Mouse (Mus musculus) intestine, postnatal 0 days (tissue): ENCODE measurements around the gene Nr2c2ap. TPM values are rescaled to one million over a fixed set of nuclear protein-coding genes. Genes with fewer than 3 reads are reported as not detected.

ENCODE experiments used
- ATAC-seq: fragments of 200-750 bp; cut with Nextera tagmentation; 2 replicates; pipeline ENCODE4 v1.8.0; 2017; ENCODE audit warnings: mild to moderate bottlenecking, moderate TSS enrichment, moderate library complexity
- H3K27ac ChIP-seq: fragments of 300-500 bp; sonication (generic); 2 replicates; pipeline ENCODE4 v1.5.1; 2014; ENCODE audit warnings: mild to moderate bottlenecking, low read depth, low read length, moderate library complexity
- H3K27me3 ChIP-seq: fragments of 300-500 bp; sonication (generic); replicated peaks from 2 replicates; pipeline ENCODE4 v1.6.1; 2014; ENCODE audit warnings: low read length, mixed read lengths; ENCODE audit not compliant: control insufficient read depth, insufficient read depth
- H3K36me3 ChIP-seq: fragments of 300-500 bp; sonication (generic); 2 replicates; pipeline ENCODE4 v1.6.1; 2014; ENCODE audit warnings: mild to moderate bottlenecking, moderate library complexity; ENCODE audit not compliant: control insufficient read depth, insufficient read depth
- H3K4me1 ChIP-seq: fragments of 300-500 bp; sonication (generic); replicated peaks from 2 replicates; pipeline ENCODE4 v1.6.1; 2014; ENCODE audit warnings: antibody characterized with exemption, low read length, mixed read lengths; ENCODE audit not compliant: control insufficient read depth, insufficient read depth
- H3K4me2 ChIP-seq: fragments of 300-500 bp; sonication (generic); replicated peaks from 2 replicates; pipeline ENCODE4 v1.6.1; 2014; ENCODE audit warnings: low read depth, mild to moderate bottlenecking, moderate library complexity
- H3K4me3 ChIP-seq: fragments of 300-500 bp; sonication (generic); 2 replicates; pipeline ENCODE4 v1.5.1; 2014; ENCODE audit warnings: low read depth, low read length
- H3K9ac ChIP-seq: fragments of 300-500 bp; sonication (generic); 2 replicates; pipeline ENCODE4 v1.6.1; 2014; ENCODE audit warnings: mild to moderate bottlenecking, low read depth, low read length
- H3K9me3 ChIP-seq: fragments of 300-500 bp; sonication (generic); 2 replicates; pipeline ENCODE4 v1.6.1; 2016; ENCODE audit warnings: mixed run types; ENCODE audit not compliant: control insufficient read depth
- CTCF ChIP-seq: sonication (generic); IDR thresholded peaks from 2 replicates; pipeline ENCODE4 v1.5.1; 2016; ENCODE audit warnings: low read depth, mild to moderate bottlenecking, control low read depth, antibody characterized with exemption, moderate library complexity
- WGBS: fragments of 180-500 bp; shearing (Covaris S2); extraction: QIAGEN DNeasy Blood & Tissue Kit; methylation state at CpG from one replicate; pipeline ENCODE4 v1.1.7; 2014; 5-methylcytosine and 5-hydroxymethylcytosine counted together
- polyA plus RNA-seq: library from polyadenylated mRNA; unstranded; fragments of >200 nt; fragmentation: Nextera tagmentation; extraction: Ambion mirVana; gene quantifications from 2 replicates; pipeline ENCODE4 v1.2.1, GENCODE M21; 2015

Gene Nr2c2ap
- polyA plus RNA-seq, 1 experiment from 2014 or later = 44.1 TPM

- Histone ChIP-seq H3K27me3 (no peaks in the 10 kb centered on the region), H3K4me3 (no peak overlapping the region), H3K36me3 (no peaks in the 10 kb centered on the region), H3K27ac (no peak overlapping the region), H3K9ac (no peak overlapping the region), H3K9me3 (no peaks in the 10 kb centered on the region), H3K4me1 (0 out of 2 replicates have a peak, but pooled peaks cover 3% of the 10 kb centered on the region), H3K4me2 (no peak overlapping the region)
- WGBS = 100% methylated on average over 1 of the region's 1 CpGs
- no peak for ATAC-seq
- TF ChIP-seq CTCF = no peak
Observed at GRCm38 (mm10) chr8:70157240-70157800, 26.2 kb downstream of the Nr2c2ap start.

DNA sequence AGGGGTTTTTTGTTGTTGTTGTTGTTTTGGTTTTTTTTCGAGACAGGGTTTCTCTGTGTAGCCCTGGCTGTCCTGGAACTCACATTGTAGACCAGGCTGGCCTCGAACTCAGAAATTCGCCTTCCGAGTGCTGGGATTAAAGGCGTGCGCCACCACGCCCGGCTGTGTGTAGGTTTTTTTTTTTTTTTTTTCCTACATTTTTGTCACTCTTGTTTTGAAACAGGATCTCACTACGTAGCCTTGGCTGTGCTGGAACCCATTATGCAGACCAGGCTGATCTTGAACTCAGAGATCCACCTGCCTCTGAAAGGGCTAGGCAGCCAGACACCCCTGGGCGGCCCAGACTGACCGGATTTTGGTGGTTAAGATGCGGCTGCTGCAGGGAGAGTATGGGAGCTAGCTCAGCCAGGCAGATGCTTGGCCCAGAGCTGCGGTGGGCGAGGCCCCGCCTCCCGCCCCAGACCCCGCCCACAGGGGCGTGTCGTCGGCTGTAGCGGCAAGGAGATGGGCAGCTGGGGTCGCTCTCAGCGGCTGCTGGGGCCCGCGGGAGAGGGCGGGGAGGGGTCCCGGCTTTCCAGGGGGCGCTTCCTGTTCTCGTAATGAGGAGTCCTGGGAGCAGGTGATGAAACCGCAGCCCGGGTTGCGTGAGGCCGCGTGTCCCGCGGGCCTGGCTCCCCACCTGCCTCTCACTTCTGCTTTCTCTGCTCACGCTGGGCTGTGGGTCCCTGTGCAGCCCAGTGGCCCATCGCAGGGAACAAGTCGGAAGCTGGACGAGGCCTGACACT, 27.1 kb downstream of the Nr2c2ap start:
- Histone ChIP-seq H3K4me1 (0 out of 2 replicates have a peak, but pooled peaks cover 3% of the 10 kb centered on the region), H3K27ac (no peak overlapping the region), H3K36me3 (no peaks in the 10 kb centered on the region), H3K4me2 (peak overlapping the region; percentile 94), H3K4me3 (peak overlapping the region; percentile 55), H3K9me3 (no peaks in the 10 kb centered on the region), H3K27me3 (no peaks in the 10 kb centered on the region), H3K9ac (peak overlapping the region; percentile 40; the same call in 1 of the 2 replicates)
- no peak for TF ChIP-seq CTCF
- peak; percentile 72 for ATAC-seq
- WGBS = 8% methylated on average over 40 of the region's 40 CpGs

- Histone ChIP-seq H3K4me3 (no peak overlapping the region), H3K27ac (no peak overlapping the region), H3K36me3 (no peaks in the 10 kb centered on the region), H3K4me2 (no peak overlapping the region), H3K27me3 (no peaks in the 10 kb centered on the region), H3K9ac (no peak overlapping the region), H3K4me1 (0 out of 2 replicates have a peak, but pooled peaks cover 3% of the 10 kb centered on the region), H3K9me3 (no peaks in the 10 kb centered on the region)
- no peak for ATAC-seq
- TF ChIP-seq CTCF = no peak
- 78% methylated on average over 4 of the region's 4 CpGs for WGBS
Observed at GRCm38 (mm10) chr8:70159211-70159610, 28.1 kb downstream of the Nr2c2ap start.

GRCm38 (mm10) chr8:70160015-70160414, 28.9 kb downstream of the Nr2c2ap start:
- H3K36me3 ChIP-seq = no peaks in the 10 kb centered on the region
- no peak for ATAC-seq
- no peak overlapping the region for H3K9ac ChIP-seq
- no peak overlapping the region for H3K4me3 ChIP-seq
- H3K27me3 ChIP-seq = no peaks in the 10 kb centered on the region
- no peak for TF ChIP-seq CTCF
- H3K4me2 ChIP-seq = no peak overlapping the region
- H3K4me1 ChIP-seq = 0 out of 2 replicates have a peak, but pooled peaks cover 3% of the 10 kb centered on the region
- 67% methylated on average over 13 of the region's 13 CpGs for WGBS
- no peak overlapping the region for H3K27ac ChIP-seq
- no peaks in the 10 kb centered on the region for H3K9me3 ChIP-seq

DNA sequence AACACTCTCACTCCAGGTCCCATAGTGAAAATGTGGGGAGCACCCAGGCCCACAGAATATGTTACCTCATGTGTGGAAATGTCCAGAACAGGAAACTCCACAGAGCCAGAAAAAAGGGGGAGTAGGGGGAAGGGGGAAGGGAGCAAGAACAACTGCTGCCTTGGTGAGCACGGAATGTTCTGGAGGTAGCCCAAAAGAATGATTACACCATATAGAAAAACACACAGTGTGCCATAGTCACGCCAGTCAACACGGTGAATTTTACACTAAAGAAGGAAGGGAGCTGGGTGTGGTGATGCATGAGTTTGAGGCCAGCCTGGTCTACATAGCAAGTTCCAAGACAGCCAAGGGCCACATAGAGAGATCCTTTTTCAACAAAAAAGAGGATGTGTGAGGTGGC, 32.2 kb downstream of the Nr2c2ap start:
- no peak for TF ChIP-seq CTCF
- no peak for ATAC-seq
- Histone ChIP-seq H3K4me1 (0 out of 2 replicates have a peak, but pooled peaks cover 3% of the 10 kb centered on the region), H3K36me3 (no peaks in the 10 kb centered on the region), H3K27me3 (peaks cover 4% of the 10 kb centered on the region; the same call in 1 of the 2 replicates), H3K27ac (no peak overlapping the region), H3K4me2 (no peak overlapping the region), H3K9ac (no peak overlapping the region), H3K4me3 (no peak overlapping the region), H3K9me3 (no peaks in the 10 kb centered on the region)
- 79% methylated on average over 3 of the region's 3 CpGs for WGBS

- Histone ChIP-seq H3K4me1 (0 out of 2 replicates have a peak, but pooled peaks cover 3% of the 10 kb centered on the region), H3K4me3 (peak overlapping the region; percentile 21; the same call in 1 of the 2 replicates), H3K4me2 (peak overlapping the region; percentile 61), H3K27me3 (peaks cover 4% of the 10 kb centered on the region; the same call in 1 of the 2 replicates), H3K9me3 (no peaks in the 10 kb centered on the region), H3K36me3 (no peaks in the 10 kb centered on the region), H3K9ac (no peak overlapping the region), H3K27ac (no peak overlapping the region)
- peak; percentile 99 for TF ChIP-seq CTCF
- peak; percentile 52 for ATAC-seq
- WGBS = 3% methylated on average over 21 of the region's 21 CpGs
Observed at GRCm38 (mm10) chr8:70166504-70167110, 35.5 kb downstream of the Nr2c2ap start.
